Mouse (Mus musculus) WW6 (cell line): ENCODE data around the gene Tbata.

Source experiments
- DNase-seq: peaks from one replicate; pipeline ENCODE4 v3.0.0-alpha.2; 2013; ENCODE audit warnings: low read depth, low spot score

Tbata gene

GRCm38 (mm10) chr10:61171654-61172053, at the start of gene Tbata:
Gene Tbata (plus strand): TSS chr10:61171954.
- no peak for DNase-seq

GRCm38 (mm10) chr10:61123276-61123913, 48.4 kb upstream of the Tbata start:
- no peak for DNase-seq

- DNase-seq: no peak
These were observed 47.3 kb upstream of the Tbata start for GRCm38 (mm10) chr10:61124462-61124861.

GRCm38 (mm10) chr10:61128701-61129365, 42.9 kb upstream of the Tbata start:
- DNase-seq: no peak

- no peak for DNase-seq
These were observed 40.8 kb upstream of the Tbata start for GRCm38 (mm10) chr10:61130959-61131358.

GRCm38 (mm10) chr10:61134041-61134440, 37.7 kb upstream of the Tbata start:
- no peak for DNase-seq

- no peak for DNase-seq
These were observed 36.4 kb upstream of the Tbata start for GRCm38 (mm10) chr10:61135226-61135839.

- no peak for DNase-seq
These were observed 34.2 kb upstream of the Tbata start for GRCm38 (mm10) chr10:61137567-61137966.

GRCm38 (mm10) chr10:61143343-61143742, 28.4 kb upstream of the Tbata start:
- DNase-seq: no peak

- peak; percentile 5 for DNase-seq
These were observed 26.0 kb upstream of the Tbata start for GRCm38 (mm10) chr10:61145766-61146118.

GRCm38 (mm10) chr10:61146119-61146806, 25.5 kb upstream of the Tbata start:
- DNase-seq: peak; percentile 31

- no peak for DNase-seq
These were observed 25.0 kb upstream of the Tbata start for GRCm38 (mm10) chr10:61146807-61147156.

GRCm38 (mm10) chr10:61147157-61148040, 24.4 kb upstream of the Tbata start, which contains the start of gene Sgpl1:
Gene Sgpl1 (minus strand): TSS chr10:61147703.
- DNase-seq: peak; percentile 80

GRCm38 (mm10) chr10:61149476-61149875, 22.3 kb upstream of the Tbata start:
- DNase-seq: no peak

GRCm38 (mm10) chr10:61150616-61151015, 21.1 kb upstream of the Tbata start:
- no peak for DNase-seq

GRCm38 (mm10) chr10:61152131-61152530, 19.6 kb upstream of the Tbata start:
- DNase-seq: no peak

- no peak for DNase-seq
These were observed 16.1 kb upstream of the Tbata start for GRCm38 (mm10) chr10:61155611-61156010.

GRCm38 (mm10) chr10:61156453-61156852, 15.3 kb upstream of the Tbata start:
- DNase-seq: no peak

GRCm38 (mm10) chr10:61158594-61158993, 13.2 kb upstream of the Tbata start:
- no peak for DNase-seq

- no peak for DNase-seq
These were observed 11.7 kb upstream of the Tbata start for GRCm38 (mm10) chr10:61160089-61160488.

- no peak for DNase-seq
These were observed 11.1 kb upstream of the Tbata start for GRCm38 (mm10) chr10:61160671-61161070.
